Mouse (Mus musculus) neural tube, embryonic 15.5 days (tissue): ENCODE data around the gene Olfr883. TPM values are rescaled to one million over a fixed set of nuclear protein-coding genes. Genes with fewer than 3 reads are reported as not detected.

Experiments
- ATAC-seq: fragments of 200-750 bp; cut with Nextera tagmentation; 2 replicates; pipeline ENCODE4 v1.8.0; 2017; ENCODE audit warnings: mild to moderate bottlenecking, moderate TSS enrichment, moderate library complexity; ENCODE audit not compliant: low FRiP score
- H3K27ac ChIP-seq: fragments of 300-500 bp; sonication (generic); replicated peaks from 2 replicates; pipeline ENCODE4 v1.5.1; 2015; ENCODE audit warnings: mild to moderate bottlenecking, inconsistent platforms
- H3K27me3 ChIP-seq: fragments of 300-500 bp; sonication (generic); replicated peaks from 2 replicates; pipeline ENCODE4 v1.6.1; 2015; ENCODE audit warnings: inconsistent platforms
- H3K36me3 ChIP-seq: fragments of 300-500 bp; sonication (generic); 2 replicates; pipeline ENCODE4 v1.6.1; 2015; ENCODE audit warnings: inconsistent platforms
- H3K4me1 ChIP-seq: fragments of 300-500 bp; sonication (generic); 2 replicates; pipeline ENCODE4 v1.6.1; 2015; ENCODE audit warnings: inconsistent platforms
- H3K4me2 ChIP-seq: fragments of 300-500 bp; sonication (generic); 2 replicates; pipeline ENCODE4 v1.6.1; 2015; ENCODE audit warnings: inconsistent platforms, mild to moderate bottlenecking, moderate library complexity
- H3K4me3 ChIP-seq: fragments of 300-500 bp; sonication (generic); replicated peaks from 2 replicates; pipeline ENCODE4 v1.5.1; 2015; ENCODE audit warnings: mild to moderate bottlenecking, inconsistent platforms
- H3K9ac ChIP-seq: fragments of 300-500 bp; sonication (generic); replicated peaks from 2 replicates; pipeline ENCODE4 v1.6.1; 2015; ENCODE audit warnings: mild to moderate bottlenecking, inconsistent platforms
- H3K9me3 ChIP-seq: fragments of 300-500 bp; sonication (generic); replicated peaks from 2 replicates; pipeline ENCODE4 v1.6.1; 2016; ENCODE audit warnings: inconsistent platforms
- WGBS: fragments of 180-500 bp; shearing (Covaris S2); methylation state at CpG from one replicate; pipeline ENCODE4 v1.1.7; 2015; ENCODE audit warnings: mixed read lengths; 5-methylcytosine and 5-hydroxymethylcytosine counted together
- polyA plus RNA-seq: library from polyadenylated mRNA; unstranded; fragments of >200 nt; fragmentation: Nextera tagmentation; extraction: Ambion mirVana; gene quantifications from 2 replicates; pipeline ENCODE4 v1.2.1, GENCODE M21; 2015

The Olfr883 gene
- polyA plus RNA-seq, result not detected in 2 replicates

GRCm38 (mm10) chr9:38025508-38025907, at the start of gene Olfr883:
Gene Olfr883 (plus strand): TSS chr9:38025808.
- Histone ChIP-seq H3K4me2 (no peak within 1 kb of the TSS), H3K4me1 (no peaks in the 10 kb centered on the region), H3K27me3 (no peaks in the 10 kb centered on the region), H3K9me3 (no peaks in the 10 kb centered on the region), H3K27ac (no peak within 1 kb of the TSS), H3K36me3 (no peaks in the 10 kb centered on the region), H3K9ac (no peak within 1 kb of the TSS), H3K4me3 (no peak within 1 kb of the TSS)
- WGBS, result 89% methylated on average over 1 of the region's 1 CpGs
- ATAC-seq, result no peak

- Histone ChIP-seq H3K9me3 (no peaks in the 10 kb centered on the region), H3K9ac (no peak within 1 kb of the TSS), H3K4me3 (no peak within 1 kb of the TSS), H3K27me3 (no peaks in the 10 kb centered on the region), H3K27ac (no peak within 1 kb of the TSS), H3K4me2 (no peak within 1 kb of the TSS), H3K36me3 (no peaks in the 10 kb centered on the region), H3K4me1 (no peaks in the 10 kb centered on the region)
- ATAC-seq, result no peak
These were observed 34.1 kb upstream of the Olfr883 start, which contains the start of gene Olfr881 for GRCm38 (mm10) chr9:37991525-37991924. Gene Olfr881 (plus strand): TSS chr9:37991825.

- Histone ChIP-seq H3K9ac (no peak overlapping the region), H3K27me3 (no peaks in the 10 kb centered on the region), H3K9me3 (no peaks in the 10 kb centered on the region), H3K4me3 (no peak overlapping the region), H3K36me3 (no peaks in the 10 kb centered on the region), H3K4me1 (no peaks in the 10 kb centered on the region), H3K4me2 (no peak overlapping the region), H3K27ac (no peak overlapping the region)
- WGBS, result 55% methylated on average over 2 of the region's 2 CpGs
- ATAC-seq, result no peak
These were observed 26.9 kb upstream of the Olfr883 start for GRCm38 (mm10) chr9:37998581-37999204.

GRCm38 (mm10) chr9:38000021-38000420, 25.6 kb upstream of the Olfr883 start:
- no peaks in the 10 kb centered on the region for H3K4me1 ChIP-seq

GRCm38 (mm10) chr9:38046255-38046654, 20.6 kb downstream of the Olfr883 start, which contains the start of gene Olfr884:
Gene Olfr884 (plus strand): TSS chr9:38046555.
- no peak within 1 kb of the TSS for H3K4me3 ChIP-seq
- WGBS, result 86% methylated on average over 1 of the region's 1 CpGs
- H3K27ac ChIP-seq, result no peak within 1 kb of the TSS
- H3K27me3 ChIP-seq, result no peaks in the 10 kb centered on the region
- no peak within 1 kb of the TSS for H3K4me2 ChIP-seq
- H3K9me3 ChIP-seq, result no peaks in the 10 kb centered on the region
- H3K36me3 ChIP-seq, result no peaks in the 10 kb centered on the region
- H3K9ac ChIP-seq, result no peak within 1 kb of the TSS
- H3K4me1 ChIP-seq, result no peaks in the 10 kb centered on the region
- ATAC-seq, result no peak

More at GRCm38 (mm10) chr9:38000021-38000420, 25.6 kb upstream of the Olfr883 start:
- WGBS, result 65% methylated on average over 1 of the region's 1 CpGs
- Histone ChIP-seq H3K4me2 (no peak overlapping the region), H3K9ac (no peak overlapping the region), H3K9me3 (no peaks in the 10 kb centered on the region), H3K36me3 (no peaks in the 10 kb centered on the region), H3K27ac (no peak overlapping the region), H3K27me3 (no peaks in the 10 kb centered on the region), H3K4me3 (no peak overlapping the region)
- ATAC-seq, result no peak

GRCm38 (mm10) chr9:38061022-38061421, 35.4 kb downstream of the Olfr883 start, which contains the start of gene Olfr885:
Gene Olfr885 (plus strand): TSS chr9:38061322.
- Histone ChIP-seq H3K9me3 (no peaks in the 10 kb centered on the region), H3K27ac (no peak within 1 kb of the TSS), H3K4me2 (no peak within 1 kb of the TSS), H3K27me3 (no peaks in the 10 kb centered on the region), H3K9ac (no peak within 1 kb of the TSS), H3K4me1 (no peaks in the 10 kb centered on the region), H3K36me3 (no peaks in the 10 kb centered on the region), H3K4me3 (no peak within 1 kb of the TSS)
- 91% methylated on average over 3 of the region's 3 CpGs for whole genome bisulfite sequencing
- ATAC-seq, result no peak

Other genes starting within 250 kb of the Olfr883 start
- not detected in 2 replicates for gene Olfr876, start 222.8 kb upstream of the Olfr883 start, polyA plus RNA-seq
- gene Olfr877, start 171.5 kb upstream of the Olfr883 start, polyA plus RNA-seq, result not detected in 2 replicates
- not detected in 2 replicates for gene Olfr145, start 129.1 kb upstream of the Olfr883 start, polyA plus RNA-seq
- gene Olfr878, start 108.0 kb upstream of the Olfr883 start, polyA plus RNA-seq, result not detected in 2 replicates
- gene Olfr881, start 34.0 kb upstream of the Olfr883 start, polyA plus RNA-seq, result not detected in 2 replicates
- not detected in 2 replicates for gene Olfr884, start 20.7 kb downstream of the Olfr883 start, polyA plus RNA-seq
- not detected in 2 replicates for gene Olfr885, start 35.5 kb downstream of the Olfr883 start, polyA plus RNA-seq
- not detected in 2 replicates for gene Olfr887, start 58.3 kb downstream of the Olfr883 start, polyA plus RNA-seq
- gene Olfr888, start 82.3 kb downstream of the Olfr883 start, polyA plus RNA-seq, result not detected in 2 replicates
- gene Olfr889, start 89.4 kb downstream of the Olfr883 start, polyA plus RNA-seq, result 0.04 and 0.10 TPM in 2 replicates
- gene Olfr890, start 116.7 kb downstream of the Olfr883 start, polyA plus RNA-seq, result not detected in 2 replicates
- not detected in 2 replicates for gene Olfr891, start 155.0 kb downstream of the Olfr883 start, polyA plus RNA-seq
- not detected in 2 replicates for gene Olfr893, start 182.6 kb downstream of the Olfr883 start, polyA plus RNA-seq
- not detected in 2 replicates for gene Olfr894, start 192.2 kb downstream of the Olfr883 start, polyA plus RNA-seq
- not detected in 2 replicates for gene Olfr143, start 227.0 kb downstream of the Olfr883 start, polyA plus RNA-seq
- not detected in 2 replicates for gene Olfr895, start 242.0 kb downstream of the Olfr883 start, polyA plus RNA-seq